Mouse (Mus musculus) gastrocnemius, postnatal 25 days (tissue): ENCODE data around the gene Tmem125. TPM values are rescaled to one million over a fixed set of nuclear protein-coding genes. Genes with fewer than 3 reads are reported as not detected.

Source experiments
- total RNA-seq, 2 experiments: library from RNA; stranded (reverse); gene quantifications; 1 replicate in 1 of 2; 2 replicates in 1 of 2; pipeline ENCODE4 v1.2.3; 2021

The Tmem125 gene
- total RNA-seq, 2 experiments from 2014 or later, result not detected

Other genes with a start within 250 kb of the Tmem125 start
- 1 to 10 TPM; 5.0 to 6.6 TPM for gene Szt2, start 134.8 kb downstream of the Tmem125 start, total RNA-seq
- 10 to 100 TPM; 38.4 to 39.7 TPM for gene Med8, start 134.7 kb downstream of the Tmem125 start, total RNA-seq
- 10 to 100 TPM in 1 of 2 experiments, 1 to 10 TPM in 1; 8.0 to 10.3 TPM for gene Elovl1, start 116.0 kb downstream of the Tmem125 start, total RNA-seq
- 1 to 10 TPM in 1 of 2 experiments, under 1 TPM in 1; 0.91 to 1.1 TPM for gene Cdc20, start 106.7 kb downstream of the Tmem125 start, total RNA-seq
- not detected for gene Mpl, start 86.5 kb downstream of the Tmem125 start, total RNA-seq
- gene Tie1, start 54.0 kb downstream of the Tmem125 start, total RNA-seq, result 10 to 100 TPM; 15.8 to 20.1 TPM
- not detected for gene 2610528J11Rik, start 17.0 kb downstream of the Tmem125 start, total RNA-seq
- not detected for gene Cfap57, start 76.7 kb upstream of the Tmem125 start, total RNA-seq
- gene Ebna1bp2, start 76.8 kb upstream of the Tmem125 start, total RNA-seq, result 10 to 100 TPM; 25.1 to 26.9 TPM
- not detected for gene Olfr62, start 114.9 kb upstream of the Tmem125 start, total RNA-seq
- gene Olfr1342, start 148.7 kb upstream of the Tmem125 start, total RNA-seq, result not detected
- gene Olfr1341, start 159.5 kb upstream of the Tmem125 start, total RNA-seq, result not detected
- not detected for gene Olfr1340, start 176.1 kb upstream of the Tmem125 start, total RNA-seq
- not detected for gene Olfr1339, start 188.1 kb upstream of the Tmem125 start, total RNA-seq
- not detected for gene Olfr1338, start 214.7 kb upstream of the Tmem125 start, total RNA-seq
- not detected for gene Olfr1337, start 238.5 kb upstream of the Tmem125 start, total RNA-seq